Mouse (Mus musculus) lung, postnatal 0 days (tissue): ENCODE measurements at regions not wholly inside any gene's neighbourhood (a gene's known extent, or its start where the extent isn't known, plus 50 kb on each side); places are given as distances from the start of the nearest gene placed in this dataset.

Experiments
- CTCF ChIP-seq: IDR thresholded peaks from 2 replicates; pipeline ENCODE4 v1.5.1; 2016; ENCODE audit warnings: antibody characterized with exemption, mild to moderate bottlenecking
- EP300 ChIP-seq: IDR thresholded peaks from 2 replicates; pipeline ENCODE4 v1.6.1; 2016; ENCODE audit warnings: antibody characterized with exemption, mild to moderate bottlenecking, control low read depth

DNA sequence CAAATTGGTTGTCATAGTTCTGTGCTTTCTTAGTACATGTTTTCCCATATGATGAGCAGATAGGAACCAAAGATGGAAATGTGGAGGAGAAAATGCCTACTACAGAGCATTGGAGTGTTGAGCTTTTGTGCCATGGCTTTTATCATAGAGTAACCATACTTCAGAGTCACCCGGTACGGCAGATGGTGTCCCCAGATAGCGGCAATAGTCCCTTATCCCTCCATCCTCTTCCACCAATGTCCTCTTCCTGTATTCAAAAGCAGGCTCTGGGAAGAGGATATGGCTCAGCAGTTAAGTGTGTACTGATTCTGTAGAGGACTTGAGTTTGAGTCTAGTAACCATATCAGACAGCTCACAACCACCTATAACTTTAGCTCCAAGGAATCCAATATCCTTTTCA lies 106.3 kb downstream of the 1190002N15Rik start:
- TF ChIP-seq CTCF: no peak
- no peak for TF ChIP-seq EP300
